Mouse (Mus musculus): ENCODE measurements around the gene Evi5.
A peak's percentile ranks its signal among the peaks of the same experiment; 100 is the strongest.

Evi5 gene

GRCm38 (mm10) chr5:107749229-107749916 lies 125.5 kb downstream of the Evi5 start:
- no peak for DNase-seq (ENCODE audit: low read depth, low spot score)

- no peak for DNase-seq (ENCODE audit: low read depth, low spot score)
Observed at GRCm38 (mm10) chr5:107739023-107739422, 135.9 kb downstream of the Evi5 start.

- no peak for DNase-seq (ENCODE audit: low read depth, low spot score)
Observed at GRCm38 (mm10) chr5:107738296-107738695, 136.6 kb downstream of the Evi5 start.

DNA sequence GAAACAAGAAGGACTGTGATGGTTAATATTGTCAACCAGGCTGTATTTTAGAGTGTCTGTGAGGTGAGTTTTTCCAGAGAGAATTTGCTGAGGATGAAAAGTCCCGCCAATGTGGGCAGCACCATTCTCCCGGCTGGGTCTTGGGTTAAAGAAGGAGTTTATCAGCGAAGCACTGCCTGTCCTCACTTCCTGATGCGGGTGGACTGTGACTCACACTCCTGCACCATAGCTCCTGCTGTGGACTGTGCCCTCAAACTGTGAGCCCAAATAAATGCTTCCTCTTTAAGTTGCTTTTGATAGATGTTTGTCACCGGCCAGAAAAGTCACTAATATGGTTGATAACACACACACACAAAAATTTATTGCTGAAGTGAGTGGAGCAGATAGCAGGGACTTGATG lies 138.7 kb downstream of the Evi5 start:
- DNase-seq (ENCODE audit: low read depth, low spot score) = no peak

GRCm38 (mm10) chr5:107731844-107732243 lies 143.1 kb downstream of the Evi5 start:
- DNase-seq (ENCODE audit: low read depth, low spot score) = no peak

- DNase-seq (ENCODE audit: low read depth, low spot score) = no peak
Observed at GRCm38 (mm10) chr5:107731408-107731807, 143.5 kb downstream of the Evi5 start.

GRCm38 (mm10) chr5:107727007-107727402 lies 147.9 kb downstream of the Evi5 start:
- DNase-seq (ENCODE audit: low read depth, low spot score) = no peak

GRCm38 (mm10) chr5:107726281-107727006 lies 148.5 kb downstream of the Evi5 start:
- DNase-seq (ENCODE audit: low read depth, low spot score) = peak; percentile 42

GRCm38 (mm10) chr5:107725435-107726261 lies 149.3 kb downstream of the Evi5 start, which contains the start of gene Gfi1:
Gene Gfi1 (minus strand): TSS chr5:107726036.
- DNase-seq (ENCODE audit: low read depth, low spot score) = peak; percentile 29

GRCm38 (mm10) chr5:107724661-107725434 lies 150.1 kb downstream of the Evi5 start:
- peak; percentile 57 for DNase-seq (ENCODE audit: low read depth, low spot score)

DNA sequence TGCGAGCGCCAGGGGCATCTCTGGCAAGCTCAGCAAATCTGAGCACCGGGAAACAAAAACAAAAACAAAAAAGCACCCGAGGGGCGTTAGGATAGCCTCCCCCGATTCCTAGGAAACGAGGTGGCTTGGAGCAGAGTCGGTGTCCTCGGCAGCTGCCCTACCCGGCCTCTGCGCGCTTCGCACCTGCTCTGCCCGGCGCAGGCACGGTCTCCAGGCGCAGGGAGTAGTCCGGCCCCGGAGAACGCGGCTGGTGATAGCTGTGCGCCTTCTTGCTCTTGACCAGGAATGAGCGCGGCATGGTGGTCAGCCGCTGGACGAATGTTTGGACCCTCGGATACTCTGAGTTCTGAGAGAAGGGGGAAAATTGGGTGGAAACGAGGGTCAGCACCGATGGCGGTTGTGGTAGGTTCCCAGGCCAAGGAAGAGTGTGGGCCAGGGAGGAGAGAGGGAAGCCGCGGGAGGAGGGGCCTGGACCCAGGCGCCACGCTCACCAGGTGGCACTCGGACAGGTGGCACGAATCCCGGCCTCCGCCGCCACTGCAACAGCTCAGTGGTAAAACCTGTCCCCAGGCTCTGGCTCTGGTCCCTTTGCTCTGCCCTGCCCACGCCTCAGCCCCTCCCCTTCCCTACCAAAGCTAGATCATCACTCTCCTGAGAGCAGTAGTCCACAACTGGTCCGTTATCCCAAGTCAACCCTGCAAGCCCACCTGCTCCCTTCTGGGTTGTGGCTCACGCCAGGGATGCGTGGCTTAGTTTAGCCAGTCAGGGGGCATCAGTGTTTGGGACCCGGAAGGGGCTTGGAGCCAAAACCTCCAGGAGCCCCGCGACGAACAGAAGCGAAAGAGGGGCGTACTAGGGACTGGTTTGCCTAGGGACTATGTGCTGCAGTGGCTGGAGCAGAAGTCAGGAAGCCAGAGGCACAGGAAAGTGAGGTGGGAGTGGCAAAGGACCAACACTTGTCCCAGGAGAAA lies 151.1 kb downstream of the Evi5 start:
- DNase-seq (ENCODE audit: low read depth, low spot score) = peak; percentile 54

GRCm38 (mm10) chr5:107722661-107723532 lies 152.0 kb downstream of the Evi5 start:
- DNase-seq (ENCODE audit: low read depth, low spot score) = peak; percentile 37

DNA sequence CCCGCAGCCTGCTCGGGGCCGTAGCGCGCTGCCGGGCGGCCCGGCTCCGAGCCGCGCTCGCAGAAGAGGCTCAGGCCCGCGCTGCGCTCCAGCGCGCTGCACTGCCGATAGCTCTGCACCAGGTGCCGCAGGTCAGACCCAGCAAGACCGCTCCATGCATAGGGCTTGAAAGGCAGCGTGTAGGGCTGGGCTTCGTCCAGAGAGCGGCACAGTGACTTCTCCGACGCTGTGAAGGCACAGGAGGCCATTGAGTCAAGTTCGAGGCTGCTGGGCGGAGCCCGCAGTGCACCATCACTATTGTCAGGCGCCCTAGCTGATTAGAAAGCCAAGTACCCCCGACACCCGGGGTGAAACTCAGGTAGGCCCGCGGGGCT lies 153.3 kb downstream of the Evi5 start:
- peak; percentile 67 for DNase-seq (ENCODE audit: low read depth, low spot score)

GRCm38 (mm10) chr5:107720991-107721637 lies 153.8 kb downstream of the Evi5 start:
- DNase-seq (ENCODE audit: low read depth, low spot score) = peak; percentile 57

GRCm38 (mm10) chr5:107720511-107720910 lies 154.4 kb downstream of the Evi5 start:
- DNase-seq (ENCODE audit: low read depth, low spot score) = peak; percentile 34

GRCm38 (mm10) chr5:107719786-107720185 lies 155.1 kb downstream of the Evi5 start:
- no peak for DNase-seq (ENCODE audit: low read depth, low spot score)

DNA sequence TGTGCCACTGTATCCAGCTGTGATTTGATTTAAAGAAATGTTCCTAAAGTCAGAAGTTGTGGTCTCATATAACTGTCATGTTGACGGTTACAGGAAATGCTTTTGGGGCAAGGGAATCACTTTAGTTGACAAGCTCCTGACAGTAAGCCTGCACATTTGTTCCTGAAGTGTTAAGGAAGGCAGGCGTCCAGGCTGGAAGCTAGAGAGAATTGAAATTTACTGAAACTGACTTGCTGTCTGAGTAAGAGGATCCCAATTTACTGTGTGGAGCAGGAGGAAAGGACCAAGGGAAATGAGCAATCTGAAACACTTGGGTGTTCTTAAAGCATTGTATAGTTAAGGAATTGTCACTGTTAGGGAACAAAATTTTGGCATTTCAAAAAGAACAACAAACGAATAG lies 155.7 kb downstream of the Evi5 start:
- no peak for DNase-seq (ENCODE audit: low read depth, low spot score)

DNA sequence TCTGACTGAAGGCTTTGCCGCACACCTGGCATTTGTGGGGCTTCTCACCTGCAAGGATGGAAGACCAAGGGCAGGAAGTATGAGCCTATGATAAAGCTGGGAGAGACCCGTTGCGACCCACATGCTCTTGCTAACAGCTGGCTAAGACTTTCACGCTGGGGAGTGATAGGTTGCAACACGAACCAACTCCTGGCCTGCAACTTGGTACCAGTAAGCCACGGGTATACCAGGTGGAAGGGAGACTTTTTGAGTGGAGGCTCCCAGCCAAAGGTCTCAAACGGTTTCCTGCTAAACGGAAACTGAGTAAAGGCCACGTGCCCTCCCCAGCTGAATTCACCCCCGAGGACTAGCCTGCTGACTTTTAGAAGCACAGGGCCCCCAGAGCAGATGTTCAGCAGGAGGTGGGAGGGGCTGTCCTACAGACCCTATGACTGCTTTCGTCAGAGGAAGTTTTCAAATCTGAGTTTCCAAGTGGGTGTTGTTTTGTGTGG lies 157.0 kb downstream of the Evi5 start:
- no peak for DNase-seq (ENCODE audit: low read depth, low spot score)

- DNase-seq (ENCODE audit: low read depth, low spot score) = no peak
Observed at GRCm38 (mm10) chr5:107711689-107712088, 163.2 kb downstream of the Evi5 start.

All from ZHBTc4 (cell line).